Mouse (Mus musculus) R1 (cell line): Measurements from ENCODE around the gene Farsb.
"Not testable (repeated sequence)": the region's sequence is repeated elsewhere in the genome, so short reads cannot be mapped to it uniquely, and the experiment has no call there.

Experiments
- DNase-seq: peaks from one replicate; pipeline ENCODE4 v3.0.0-alpha.2; 2018; ENCODE audit warnings: low read depth, low spot score

The Farsb gene

GRCm38 (mm10) chr1:78488752-78489492 is at the start of gene Farsb:
TSS of gene Farsb (minus strand) at chr1:78488897.
- DNase-seq: peak; percentile 99

- DNase-seq: no peak
These were observed 49.7 kb upstream of the Farsb start for GRCm38 (mm10) chr1:78538396-78538795.

GRCm38 (mm10) chr1:78537494-78538010 is 48.9 kb upstream of the Farsb start:
- peak; percentile 11 for DNase-seq

- DNase-seq: peak; percentile 59
These were observed 47.8 kb upstream of the Farsb start for GRCm38 (mm10) chr1:78536310-78537164.

GRCm38 (mm10) chr1:78534428-78535150 is 45.9 kb upstream of the Farsb start:
- DNase-seq: no peak

DNA sequence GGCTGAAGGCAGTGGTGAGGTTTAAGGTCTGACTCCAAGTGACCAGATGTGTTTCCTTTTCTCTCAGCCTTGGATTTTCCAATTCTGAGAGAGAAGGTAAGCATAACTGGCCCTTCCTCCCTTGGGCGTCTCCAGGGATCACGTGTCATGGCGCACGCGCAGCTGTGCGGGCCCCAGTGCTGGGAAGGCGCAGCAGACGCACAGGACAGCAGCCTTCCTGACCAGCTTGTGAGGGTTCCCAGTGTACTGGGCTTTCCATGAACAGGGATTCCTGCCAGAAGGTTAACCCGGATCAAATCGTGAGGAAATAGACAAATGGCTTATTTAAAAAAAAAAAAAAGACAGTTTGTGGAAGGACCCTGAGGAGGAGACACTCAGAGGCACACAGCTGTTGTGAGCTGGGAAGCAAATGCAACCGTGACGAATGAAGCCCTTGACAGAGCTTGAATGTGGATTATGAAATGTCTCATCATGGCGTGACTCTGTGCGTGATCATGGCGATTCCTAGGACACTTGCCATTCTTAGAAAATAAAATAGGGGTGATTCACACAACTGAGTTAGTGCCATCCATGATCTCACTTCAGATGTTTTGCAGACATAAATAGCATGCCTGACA is 43.6 kb upstream of the Farsb start:
- DNase-seq: peak; percentile 57

DNA sequence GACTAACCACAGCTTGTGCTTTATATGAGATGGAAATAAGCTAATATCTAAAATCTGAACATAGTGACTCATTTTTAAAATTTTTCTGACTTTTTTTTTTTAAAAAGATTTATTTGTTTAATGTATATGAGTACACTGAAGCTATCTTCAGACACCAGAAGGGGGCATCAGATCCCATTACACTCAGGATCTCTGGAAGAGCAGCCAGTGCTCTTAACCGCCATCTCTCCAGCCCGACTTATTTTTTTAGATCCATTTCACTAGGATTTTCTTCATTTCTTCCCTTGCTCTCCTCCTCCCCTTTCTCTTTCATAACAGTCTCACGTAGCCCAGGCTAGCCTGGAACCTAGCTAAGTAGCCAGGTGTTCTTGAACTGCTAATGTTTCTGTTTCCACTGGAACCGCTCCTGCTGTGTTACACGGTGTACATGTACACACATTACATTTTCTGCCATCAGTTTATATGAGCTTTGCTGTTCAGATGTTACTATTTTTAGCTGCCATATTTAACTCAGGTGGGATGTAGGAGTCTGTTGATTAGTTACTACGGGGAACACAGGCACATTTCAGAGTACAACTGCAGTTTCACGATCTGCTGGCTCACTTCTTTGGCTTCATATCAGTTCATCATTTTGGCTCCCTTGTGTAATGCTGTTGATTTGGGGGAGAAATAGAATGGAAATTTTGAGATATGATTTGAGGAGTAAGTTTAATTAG is 42.0 kb upstream of the Farsb start:
- DNase-seq: no peak

- no peak for DNase-seq
These were observed 40.3 kb upstream of the Farsb start for GRCm38 (mm10) chr1:78529011-78529410.

- no peak for DNase-seq
These were observed 39.7 kb upstream of the Farsb start for GRCm38 (mm10) chr1:78528356-78528755.

DNA sequence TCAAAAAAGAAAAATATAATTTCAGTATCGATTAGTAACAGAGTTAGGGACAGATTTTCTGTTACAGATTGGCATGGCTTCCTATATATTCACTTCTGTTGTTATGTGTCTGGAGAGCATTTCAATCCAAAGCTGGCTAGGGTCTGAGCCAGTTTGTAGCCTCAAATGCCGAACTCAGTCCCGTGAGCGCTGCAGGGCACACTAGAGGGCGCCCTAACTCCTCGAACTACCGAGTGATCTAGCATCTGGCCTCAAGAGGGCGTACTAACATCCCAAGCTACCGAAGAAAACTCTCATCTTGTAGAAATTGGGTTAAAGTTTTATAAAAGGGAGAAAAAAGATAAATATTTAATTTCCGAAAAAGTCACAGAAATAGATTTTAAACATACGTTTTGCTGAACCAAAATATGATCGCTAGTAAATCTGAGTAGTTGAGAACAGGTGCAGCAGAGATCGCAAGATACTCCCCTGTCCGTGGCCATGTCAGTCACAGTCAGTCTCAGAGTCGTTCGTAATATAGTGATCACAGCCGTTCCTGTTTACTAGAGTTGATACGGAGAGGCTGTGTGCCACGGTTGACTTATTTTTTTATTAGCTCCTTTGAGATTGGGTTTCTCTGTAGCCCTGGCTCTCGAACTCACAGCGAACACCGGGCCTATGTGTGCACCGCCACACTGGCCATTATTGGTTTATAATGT is 36.6 kb upstream of the Farsb start:
- peak; percentile 72 for DNase-seq

- no peak for DNase-seq
These were observed 30.2 kb upstream of the Farsb start for GRCm38 (mm10) chr1:78518907-78519306.

GRCm38 (mm10) chr1:78512756-78513155 is 24.1 kb upstream of the Farsb start:
- DNase-seq: no peak

DNA sequence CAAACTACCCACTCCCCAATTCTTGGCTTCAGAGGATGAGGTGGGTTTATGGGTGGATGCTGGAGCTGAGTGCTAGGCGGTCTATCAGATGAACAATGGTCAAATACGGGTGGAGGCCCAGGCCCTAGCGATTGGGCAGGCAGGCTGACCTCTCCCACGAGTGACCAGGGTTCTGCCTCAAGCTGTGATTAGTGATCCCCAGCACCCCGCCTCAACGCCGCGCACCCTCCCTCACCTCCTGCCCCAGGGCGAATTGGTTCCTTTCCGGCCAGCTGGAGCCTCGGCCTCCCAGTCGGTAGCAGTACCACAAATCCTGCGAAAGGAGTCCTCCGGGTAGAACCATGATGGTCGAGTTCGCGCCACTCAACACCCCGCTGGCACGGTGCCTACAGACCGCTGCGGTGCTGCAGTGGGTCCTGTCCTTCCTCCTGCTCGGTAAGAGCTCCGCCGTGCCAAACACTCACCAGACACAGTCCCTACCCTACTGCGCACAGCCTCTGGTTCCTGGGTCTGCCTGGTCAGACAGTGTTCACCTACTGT is 23.0 kb upstream of the Farsb start, which contains the start of gene BC035947:
Gene BC035947 (minus strand): TSS at position 538 of the 540 bp plus-strand sequence.
- DNase-seq: no peak

GRCm38 (mm10) chr1:78510862-78511261 is 22.2 kb upstream of the Farsb start, which contains the start of gene Mogat1:
TSS of gene Mogat1 (plus strand) at chr1:78510991.
- no peak for DNase-seq

DNA sequence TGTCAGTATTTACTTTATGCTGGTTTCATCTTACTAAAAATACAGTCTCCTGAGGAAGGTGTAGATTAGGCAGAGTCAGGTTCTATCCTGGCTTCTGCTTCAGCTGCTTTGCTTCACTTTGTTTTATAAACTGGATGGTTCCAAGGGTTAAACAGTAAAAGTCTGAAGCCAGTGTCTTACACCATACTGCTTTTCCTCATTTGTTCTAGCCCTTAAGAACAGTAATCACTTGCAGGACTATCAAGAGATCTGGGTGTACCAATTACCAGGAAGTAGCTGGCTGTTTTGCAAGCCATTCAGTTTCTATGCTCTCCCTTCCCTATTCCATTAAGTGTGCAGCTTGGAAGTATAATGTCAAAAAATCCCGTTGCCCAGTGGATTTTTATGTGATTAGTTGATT is 18.4 kb upstream of the Farsb start:
- no peak for DNase-seq

- no peak for DNase-seq
These were observed 13.8 kb upstream of the Farsb start for GRCm38 (mm10) chr1:78502527-78502926.

DNA sequence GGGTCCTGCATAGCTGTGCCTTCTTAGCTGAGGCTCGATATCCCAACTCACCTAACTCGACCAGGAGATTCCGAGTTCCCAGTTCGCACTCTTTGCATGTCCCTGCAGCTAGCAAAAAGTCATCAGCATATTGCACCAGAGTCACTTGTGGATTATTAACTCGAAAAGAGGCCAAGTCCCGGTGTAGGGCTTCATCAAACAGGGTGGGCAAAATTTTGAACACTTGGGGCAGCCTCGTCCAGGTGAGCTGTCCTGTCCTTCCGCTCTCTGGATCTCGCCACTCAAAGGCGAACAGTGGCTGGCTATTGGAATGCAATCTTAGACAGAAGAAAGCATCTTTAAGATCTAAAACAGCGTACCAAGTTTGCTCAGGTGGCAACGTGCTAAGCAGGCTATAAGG is 13.2 kb upstream of the Farsb start:
- not testable (repeated sequence) for DNase-seq

GRCm38 (mm10) chr1:78501036-78501435 is 12.3 kb upstream of the Farsb start:
- no peak for DNase-seq

DNA sequence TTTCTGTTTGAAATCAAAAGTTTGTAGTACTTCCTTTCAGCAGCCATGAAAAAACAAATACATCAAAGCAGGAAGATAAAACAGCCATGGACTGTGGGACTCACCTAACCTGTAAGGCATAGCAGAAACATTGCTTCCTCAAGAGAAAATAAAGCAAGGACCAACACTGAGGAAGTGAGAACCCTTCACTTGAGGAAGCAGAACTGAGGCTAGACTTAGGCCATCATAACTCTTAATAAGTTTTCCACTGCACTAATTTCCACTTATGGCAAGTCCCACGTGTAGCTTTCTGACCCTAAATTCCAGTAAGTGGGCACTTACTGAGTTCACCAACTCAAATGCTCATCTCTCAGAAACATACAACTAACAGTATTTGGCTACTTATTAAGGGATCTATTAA is 1.4 kb upstream of the Farsb start:
- DNase-seq: no peak

DNA sequence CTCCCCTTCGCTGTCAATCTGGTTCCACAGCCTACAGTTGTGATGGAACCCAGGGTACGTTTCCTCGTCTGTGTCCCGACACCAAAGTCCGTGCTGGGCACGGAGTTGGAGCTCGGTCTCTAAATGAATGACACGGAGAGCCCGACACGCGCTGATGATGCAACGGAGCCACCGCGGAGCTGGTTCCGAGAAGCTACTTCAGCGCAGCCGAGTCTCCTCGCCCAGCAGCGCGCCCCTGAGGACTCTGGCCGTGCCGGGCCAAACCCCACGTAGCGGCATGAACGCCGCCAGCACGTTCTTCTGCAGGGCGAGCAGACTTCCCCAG is 308 bp downstream of the Farsb start:
- no peak for DNase-seq
